Mouse (Mus musculus): Measurements from ENCODE around the gene Ddx4. TPM values are rescaled to one million over a fixed set of nuclear protein-coding genes. Genes with fewer than 3 reads are reported as not detected.
"Not testable (repeated sequence)": the region's sequence is repeated elsewhere in the genome, so short reads cannot be mapped to it uniquely, and the experiment has no call there.

Gene Ddx4
- polyA plus RNA-seq, 1 experiment from 2014 or later: 1.1 TPM

DNA sequence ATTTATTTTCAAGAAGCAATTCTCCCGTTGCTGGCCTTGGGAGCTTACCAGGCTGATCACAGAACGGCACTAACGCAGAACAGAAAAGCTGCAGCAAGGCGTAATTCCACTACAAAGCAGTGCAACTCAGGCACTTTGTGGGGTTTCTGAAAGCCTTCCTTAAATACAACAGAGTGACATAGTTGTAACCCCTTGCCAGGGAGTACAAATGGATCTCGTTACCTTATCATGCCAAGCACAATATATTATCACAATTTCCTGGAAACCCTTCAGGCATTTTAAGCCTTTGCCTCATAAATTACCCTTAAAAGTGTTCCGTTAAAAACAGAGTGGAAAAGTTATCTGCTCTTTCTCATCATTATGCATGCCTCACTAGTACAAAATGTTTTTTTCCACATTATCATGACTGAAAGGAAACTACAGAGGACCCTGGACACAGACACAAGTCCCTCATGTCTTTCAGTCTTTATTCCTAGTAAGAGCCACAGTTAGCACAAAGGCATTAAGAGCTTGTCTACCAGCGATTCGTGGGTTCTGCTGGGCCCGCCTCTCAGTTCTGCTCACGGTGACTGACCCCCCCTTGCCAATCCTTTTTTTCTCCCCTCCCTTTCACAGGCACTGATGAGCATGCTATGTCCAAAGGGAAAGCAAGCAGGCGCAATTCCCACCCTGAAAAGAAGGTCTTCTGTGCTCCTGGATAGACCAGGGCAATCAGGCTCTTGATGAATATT lies 71.5 kb downstream of the Ddx4 start:
- no peaks in the 10 kb centered on the region for H3K27me3 ChIP-seq (ENCODE audit: insufficient read depth, poor library complexity, severe bottlenecking)
- H3K4me1 ChIP-seq: no peaks in the 10 kb centered on the region
- H3K9me3 ChIP-seq: no peaks in the 10 kb centered on the region
- H3K36me3 ChIP-seq: no peaks in the 10 kb centered on the region
- H3K4me3 ChIP-seq: no peak overlapping the region
- DNase-seq (ENCODE audit: low spot score): no peak
- WGBS: 53% methylated on average over 11 of the region's 11 CpGs
- H3K27ac ChIP-seq: no peak overlapping the region

DNA sequence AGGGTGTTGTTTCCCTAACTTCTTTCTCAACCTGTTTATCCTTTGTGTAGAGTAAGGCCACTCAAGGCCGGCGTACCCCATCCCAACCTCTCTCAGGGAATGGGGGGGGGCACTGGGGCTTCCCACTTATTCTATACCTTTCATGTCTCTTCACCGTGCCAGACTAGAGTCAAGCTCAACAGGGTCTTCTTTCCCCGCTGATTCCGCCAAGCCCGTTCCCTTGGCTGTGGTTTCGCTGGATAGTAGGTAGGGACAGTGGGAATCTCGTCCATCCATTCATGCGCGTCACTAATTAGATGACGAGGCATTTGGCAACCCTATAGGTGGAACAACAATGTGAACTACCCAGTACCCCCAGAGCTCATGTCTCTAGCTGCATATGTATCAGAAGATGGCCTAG lies 74.2 kb downstream of the Ddx4 start:
- WGBS: 94% methylated on average over 11 of the region's 11 CpGs
- not testable (repeated sequence) for H3K4me1 ChIP-seq; H3K27me3 ChIP-seq (ENCODE audit: insufficient read depth, poor library complexity, severe bottlenecking); H3K4me3 ChIP-seq; DNase-seq (ENCODE audit: low spot score); H3K27ac ChIP-seq; H3K36me3 ChIP-seq; H3K9me3 ChIP-seq

DNA sequence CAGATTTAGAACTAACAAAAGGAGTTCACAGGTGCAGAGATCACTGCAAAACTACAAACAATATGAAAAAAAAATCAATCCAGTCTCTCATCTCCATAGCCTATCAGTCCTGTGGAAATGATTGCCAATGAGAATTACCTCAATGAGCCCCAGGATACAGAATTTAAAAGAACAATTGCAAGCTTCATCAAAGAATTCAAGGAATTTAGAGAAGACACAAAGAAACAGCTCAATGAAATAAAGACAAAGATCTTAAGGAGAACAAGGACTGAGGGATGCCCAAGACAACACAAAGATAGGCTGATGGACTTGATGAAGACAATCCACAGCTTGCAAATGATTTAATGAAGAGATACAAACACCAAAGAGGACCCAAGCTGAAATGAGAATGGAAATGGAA lies 78.5 kb downstream of the Ddx4 start:
- Histone ChIP-seq H3K27me3 (ENCODE audit: insufficient read depth, poor library complexity, severe bottlenecking) (no peaks in the 10 kb centered on the region), H3K36me3 (no peaks in the 10 kb centered on the region), H3K4me3 (no peak overlapping the region), H3K4me1 (no peaks in the 10 kb centered on the region), H3K9me3 (no peaks in the 10 kb centered on the region), H3K27ac (no peak overlapping the region)
- no peak for DNase-seq (ENCODE audit: low spot score)

DNA sequence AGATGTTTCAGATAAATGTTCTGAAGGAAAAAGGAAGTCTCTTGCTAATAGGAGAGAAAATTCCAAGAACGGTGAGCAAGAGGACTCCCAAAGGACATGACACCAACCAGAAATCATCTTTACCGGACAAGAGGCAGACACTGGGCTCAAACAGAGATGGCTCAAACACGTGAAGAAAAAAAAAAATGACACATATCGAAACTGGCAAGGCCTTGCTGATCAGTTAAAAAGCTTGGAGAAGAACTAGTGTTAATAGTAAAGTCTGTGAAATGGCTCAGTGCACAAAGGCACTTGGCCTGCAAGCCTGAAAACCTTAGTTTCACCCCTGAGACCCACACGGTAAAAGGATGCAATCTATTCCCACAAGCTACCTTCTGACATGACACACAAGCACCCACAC lies 81.5 kb downstream of the Ddx4 start:
- no peak overlapping the region for H3K4me3 ChIP-seq
- no peaks in the 10 kb centered on the region for H3K4me1 ChIP-seq
- DNase-seq (ENCODE audit: low spot score): no peak
- no peaks in the 10 kb centered on the region for H3K9me3 ChIP-seq
- H3K27me3 ChIP-seq (ENCODE audit: insufficient read depth, poor library complexity, severe bottlenecking): no peaks in the 10 kb centered on the region
- WGBS: 82% methylated on average over 5 of the region's 5 CpGs
- H3K36me3 ChIP-seq: no peaks in the 10 kb centered on the region
- no peak overlapping the region for H3K27ac ChIP-seq

DNA sequence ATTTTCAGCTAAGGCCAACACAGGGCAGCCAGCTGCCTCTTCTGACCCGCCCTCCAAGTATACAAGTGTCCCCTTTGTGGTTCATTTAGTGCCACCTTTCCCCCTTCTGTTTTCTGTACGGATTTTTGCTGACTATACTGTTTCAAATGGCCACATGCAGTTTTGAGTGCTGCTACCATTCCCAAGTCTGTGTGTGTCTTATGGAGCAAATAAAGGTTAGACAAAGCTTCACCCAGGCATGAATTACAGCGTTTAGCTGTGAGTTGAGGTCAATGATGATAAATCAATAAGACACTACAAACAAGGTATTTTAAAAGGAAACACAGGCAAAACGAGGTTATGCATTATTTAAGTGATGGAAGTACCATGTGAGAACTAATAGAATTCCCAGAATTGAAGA lies 82.7 kb downstream of the Ddx4 start:
- no peaks in the 10 kb centered on the region for H3K36me3 ChIP-seq
- no peak for DNase-seq (ENCODE audit: low spot score)
- WGBS: 64% methylated on average over 4 of the region's 4 CpGs
- no peak overlapping the region for H3K27ac ChIP-seq
- H3K9me3 ChIP-seq: no peaks in the 10 kb centered on the region
- H3K4me3 ChIP-seq: no peak overlapping the region
- H3K4me1 ChIP-seq: no peaks in the 10 kb centered on the region
- H3K27me3 ChIP-seq (ENCODE audit: insufficient read depth, poor library complexity, severe bottlenecking): no peaks in the 10 kb centered on the region

DNA sequence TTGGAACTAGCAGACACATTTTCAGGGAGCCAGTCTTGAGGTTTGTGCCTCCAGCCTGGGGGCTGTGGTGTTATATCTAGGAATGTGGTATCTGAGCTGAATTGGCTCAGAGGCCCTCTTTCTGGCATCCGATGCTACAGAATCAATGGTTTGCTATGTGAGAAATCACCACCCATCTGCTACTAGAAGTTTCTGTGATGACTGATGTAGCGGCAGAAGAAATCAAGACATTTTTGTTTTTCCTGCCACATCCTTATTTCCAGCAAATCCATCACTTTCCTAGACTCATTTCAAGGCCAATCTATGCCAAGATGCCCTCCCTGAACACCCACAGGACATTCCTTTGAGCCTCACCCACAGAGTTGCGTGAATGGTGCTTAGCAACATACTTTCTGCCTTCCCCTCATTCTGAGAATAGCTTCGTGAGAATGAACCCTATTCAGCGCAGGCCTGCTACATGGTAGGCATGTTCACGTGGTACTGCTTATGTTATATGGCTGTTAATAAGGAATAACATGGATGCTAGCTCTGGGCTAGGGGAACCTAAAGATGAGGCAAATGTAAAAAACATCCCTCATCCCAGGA lies 91.6 kb downstream of the Ddx4 start:
- Histone ChIP-seq H3K27ac (no peak overlapping the region), H3K4me1 (no peaks in the 10 kb centered on the region), H3K27me3 (ENCODE audit: insufficient read depth, poor library complexity, severe bottlenecking) (no peaks in the 10 kb centered on the region), H3K4me3 (no peak overlapping the region), H3K36me3 (no peaks in the 10 kb centered on the region), H3K9me3 (no peaks in the 10 kb centered on the region)
- DNase-seq (ENCODE audit: low spot score): no peak
- WGBS: 85% methylated on average over 6 of the region's 6 CpGs

DNA sequence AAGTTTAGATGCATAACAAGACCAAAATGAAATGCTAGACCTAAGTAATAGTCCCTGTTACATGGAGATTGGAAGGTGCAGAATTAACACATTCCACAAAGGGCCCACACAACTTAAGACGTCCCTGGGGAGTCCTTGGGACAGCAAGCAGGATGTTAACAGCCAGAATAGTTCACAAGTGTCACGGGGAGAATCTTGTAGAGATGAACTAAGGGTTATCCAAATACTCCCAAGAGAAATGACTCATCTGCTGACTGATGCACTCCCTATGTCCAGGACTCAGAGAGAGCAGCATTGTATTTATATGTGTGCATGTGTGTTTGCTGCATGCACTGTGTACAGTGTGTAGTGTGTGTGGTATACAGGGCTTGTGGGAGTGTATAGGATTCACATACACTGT lies 95.8 kb downstream of the Ddx4 start:
- Histone ChIP-seq H3K36me3 (no peaks in the 10 kb centered on the region), H3K4me1 (no peaks in the 10 kb centered on the region), H3K27me3 (ENCODE audit: insufficient read depth, poor library complexity, severe bottlenecking) (no peaks in the 10 kb centered on the region), H3K9me3 (no peaks in the 10 kb centered on the region), H3K27ac (no peak overlapping the region), H3K4me3 (no peak overlapping the region)
- WGBS: 54% methylated on average over 2 of the region's 2 CpGs
- no peak for DNase-seq (ENCODE audit: low spot score)

DNA sequence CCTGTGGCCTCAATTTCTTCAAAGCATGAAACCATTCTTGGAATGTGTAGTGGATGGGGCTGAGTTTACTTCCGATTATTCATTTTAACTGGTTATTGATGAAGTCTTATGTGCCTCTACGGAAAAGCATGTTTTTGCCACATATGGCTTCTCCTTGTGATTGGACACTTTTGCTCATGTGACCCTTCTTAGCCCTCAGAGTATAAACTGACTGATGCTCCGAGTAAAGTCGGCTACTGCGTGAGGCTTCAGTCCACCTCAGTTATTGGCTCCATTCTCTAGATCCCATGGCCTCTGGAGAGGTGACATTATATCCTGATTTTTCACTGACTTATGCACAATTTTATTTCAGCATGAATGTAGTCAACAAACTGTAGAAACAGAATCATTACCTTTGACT lies 99.0 kb downstream of the Ddx4 start:
- WGBS: 94% methylated on average over 5 of the region's 5 CpGs
- no peak overlapping the region for H3K4me3 ChIP-seq
- no peak overlapping the region for H3K27ac ChIP-seq
- no peaks in the 10 kb centered on the region for H3K9me3 ChIP-seq
- no peak for DNase-seq (ENCODE audit: low spot score)
- H3K4me1 ChIP-seq: no peaks in the 10 kb centered on the region
- H3K27me3 ChIP-seq (ENCODE audit: insufficient read depth, poor library complexity, severe bottlenecking): no peaks in the 10 kb centered on the region
- no peaks in the 10 kb centered on the region for H3K36me3 ChIP-seq

DNA sequence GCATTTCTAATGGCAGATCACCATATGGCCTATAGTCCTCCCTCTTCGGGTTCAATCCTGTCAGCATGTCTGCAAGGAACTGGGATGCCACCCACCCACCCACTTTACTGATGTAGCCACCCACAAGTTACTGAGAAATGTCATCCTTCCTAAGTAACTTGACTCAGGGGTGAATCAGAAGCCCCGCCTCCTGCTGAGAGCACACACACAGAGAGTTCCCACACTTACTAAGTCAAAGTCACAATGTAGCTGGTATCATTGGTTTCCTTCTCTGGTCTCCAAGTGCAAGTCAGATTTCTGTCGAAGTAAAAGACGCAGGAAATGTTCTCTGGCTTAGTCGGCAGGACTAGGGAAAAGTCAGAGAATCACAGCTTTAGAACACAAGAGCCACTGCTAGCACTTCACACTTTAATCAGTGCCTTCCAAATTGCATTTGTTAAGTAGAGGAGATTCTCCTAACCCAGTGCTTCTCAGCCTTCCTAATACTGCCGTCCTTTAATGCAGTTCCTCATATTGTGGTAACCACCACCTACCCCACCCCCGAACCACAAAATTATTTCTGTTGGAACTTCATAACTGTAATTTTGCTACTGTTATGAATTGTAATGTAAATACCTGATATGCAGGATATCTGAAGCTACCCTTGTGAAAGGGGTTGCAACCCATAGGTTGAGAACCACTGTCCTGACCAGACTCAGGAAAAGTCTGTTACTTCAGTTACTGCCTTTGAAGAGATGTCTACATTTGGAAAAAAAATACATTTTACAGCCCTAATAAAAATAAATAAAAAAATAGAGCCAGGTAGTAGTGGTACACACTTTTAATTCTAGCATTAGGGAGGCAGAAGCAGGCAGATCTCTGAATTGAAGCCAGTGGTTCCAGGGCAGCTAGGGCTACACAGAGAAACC lies 100.4 kb downstream of the Ddx4 start:
- no peak overlapping the region for H3K27ac ChIP-seq
- no peaks in the 10 kb centered on the region for H3K36me3 ChIP-seq
- H3K4me3 ChIP-seq: no peak overlapping the region
- H3K27me3 ChIP-seq (ENCODE audit: insufficient read depth, poor library complexity, severe bottlenecking): no peaks in the 10 kb centered on the region
- no peak for DNase-seq (ENCODE audit: low spot score)
- no peaks in the 10 kb centered on the region for H3K9me3 ChIP-seq
- no peaks in the 10 kb centered on the region for H3K4me1 ChIP-seq
- 63% methylated on average over 7 of the region's 7 CpGs for WGBS

Other genes starting within 250 kb of the Ddx4 start
- 32.3 and 55.6 TPM in 2 replicates for gene Il6st, start 188.4 kb downstream of the Ddx4 start, polyA plus RNA-seq (2016; fragmentation: Nextera tagmentation; extraction: Ambion mirVana)
- gene Il31ra, start 58.1 kb downstream of the Ddx4 start, polyA plus RNA-seq (2016; fragmentation: Nextera tagmentation; extraction: Ambion mirVana): 0.13 TPM in 1 of 2 replicates, not detected in the other
- gene Slc38a9, start 8.3 kb upstream of the Ddx4 start, polyA plus RNA-seq (2016; fragmentation: Nextera tagmentation; extraction: Ambion mirVana): 11.2 and 13.9 TPM in 2 replicates
- gene Plpp1, start 148.3 kb upstream of the Ddx4 start, polyA plus RNA-seq (2016; fragmentation: Nextera tagmentation; extraction: Ambion mirVana): 39.6 and 41.3 TPM in 2 replicates

All from heart, embryonic 10.5 days (tissue).